Mouse (Mus musculus) embryonic fibroblast, embryonic 13.5 days (primary cell): ENCODE measurements around the gene Ppp2r5b. TPM values are rescaled to one million over a fixed set of nuclear protein-coding genes. Genes with fewer than 3 reads are reported as not detected.

Source experiments
- H3K27ac ChIP-seq: 2 replicates; pipeline ENCODE4 v1.5.1; 2012; ENCODE audit warnings: low read length, control low read depth, inconsistent platforms; ENCODE audit not compliant: insufficient read depth
- H3K4me1 ChIP-seq: 2 replicates; pipeline ENCODE4 v1.6.1; 2011; ENCODE audit warnings: low read length; ENCODE audit not compliant: control insufficient read depth, insufficient read depth
- H3K4me3 ChIP-seq: 2 replicates; pipeline ENCODE4 v1.5.1; 2011; ENCODE audit warnings: mild to moderate bottlenecking, control low read depth, low read length; ENCODE audit not compliant: insufficient read depth
- CTCF ChIP-seq: IDR thresholded peaks from 2 replicates; pipeline ENCODE4 v1.5.1; 2011; ENCODE audit warnings: mild to moderate bottlenecking, control low read depth, low read length, moderate library complexity, borderline replicate concordance; ENCODE audit not compliant: insufficient read depth
- POLR2A ChIP-seq: IDR thresholded peaks from 2 replicates; pipeline ENCODE4 v1.6.1; 2011; ENCODE audit warnings: low read depth, mild to moderate bottlenecking, control low read depth, low read length, moderate library complexity
- polyA plus RNA-seq: library from polyadenylated mRNA; stranded (reverse); fragments of >200 nt; gene quantifications from 2 replicates; pipeline ENCODE4 v1.2.4, GENCODE M21; 2011; ENCODE audit warnings: low read depth; ENCODE audit not compliant: missing spikeins, insufficient read length

Gene Ppp2r5b
- polyA plus RNA-seq, 1 experiment: 26.0 TPM

DNA sequence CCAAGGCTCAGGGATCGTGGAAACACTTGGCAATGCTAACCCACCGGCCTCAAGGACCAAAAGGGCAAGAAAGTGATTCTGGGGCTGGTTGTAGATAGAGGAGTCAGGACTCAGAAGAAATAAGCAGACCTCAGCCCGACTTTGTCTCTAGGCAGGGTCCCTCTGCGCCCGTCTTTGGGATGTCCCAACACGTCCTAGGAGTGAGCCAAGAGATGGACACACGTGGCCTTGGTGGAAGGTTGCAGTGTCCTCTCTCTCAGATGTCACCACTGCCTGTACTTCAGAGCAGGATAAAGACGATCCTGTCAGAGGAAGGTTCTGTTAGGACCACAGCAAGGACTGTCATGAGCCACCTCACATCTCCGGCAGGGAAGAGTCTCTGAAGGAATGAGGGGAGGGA is 35.0 kb upstream of the Ppp2r5b start:
- no peaks in the 10 kb centered on the region; the same call in 1 of the 2 replicates for H3K4me1 ChIP-seq
- TF ChIP-seq POLR2A: no peak
- no peak for TF ChIP-seq CTCF
- no peak overlapping the region for H3K4me3 ChIP-seq
- H3K27ac ChIP-seq: no peak overlapping the region

DNA sequence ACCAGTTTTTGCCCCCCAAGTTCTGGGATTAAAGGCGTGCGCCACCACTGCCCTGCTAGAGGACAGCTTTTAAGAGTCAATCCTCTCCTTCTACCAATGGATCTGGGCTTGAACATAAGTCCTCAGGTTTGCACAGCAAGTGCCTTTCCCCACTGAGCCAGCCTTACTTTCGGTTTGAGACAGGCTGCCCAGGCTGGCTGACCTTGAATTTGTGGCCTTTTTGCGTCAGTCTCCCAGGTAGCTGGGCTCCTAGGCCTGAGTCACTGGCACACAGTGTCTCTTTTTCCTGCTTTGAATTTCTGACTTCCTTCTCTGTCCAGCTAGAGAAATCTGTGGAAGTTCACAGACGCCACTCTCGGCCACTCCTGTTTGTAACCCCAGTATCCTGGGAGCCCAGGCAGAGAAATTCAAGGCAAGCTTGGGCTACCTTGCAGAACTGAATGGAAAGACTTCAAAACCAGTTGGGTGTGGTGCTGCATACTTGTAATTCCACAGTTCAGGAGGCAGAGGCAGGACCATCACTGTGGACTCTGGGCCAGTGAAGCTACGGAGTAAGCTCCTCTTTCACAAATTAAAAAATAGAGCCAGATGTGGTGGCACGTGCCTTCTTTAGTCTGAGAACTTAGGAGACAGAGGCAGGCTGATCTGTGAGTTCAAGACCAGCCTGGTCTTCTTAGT is 34.3 kb upstream of the Ppp2r5b start:
- no peaks in the 10 kb centered on the region for H3K4me1 ChIP-seq
- no peak overlapping the region for H3K27ac ChIP-seq
- H3K4me3 ChIP-seq: no peak overlapping the region
- no peak for TF ChIP-seq CTCF
- no peak for TF ChIP-seq POLR2A

- H3K4me1 ChIP-seq: no peaks in the 10 kb centered on the region
- TF ChIP-seq POLR2A (no peak), CTCF (no peak)
- no peak overlapping the region for H3K4me3 ChIP-seq
- H3K27ac ChIP-seq: no peak overlapping the region
Measured at GRCm38 (mm10) chr19:6268670-6269132, 33.0 kb upstream of the Ppp2r5b start.

- TF ChIP-seq POLR2A: no peak
- peak; percentile 84 for TF ChIP-seq CTCF
- H3K4me1 ChIP-seq: no peaks in the 10 kb centered on the region
- no peak overlapping the region for H3K27ac ChIP-seq
- H3K4me3 ChIP-seq: no peak overlapping the region
Measured at GRCm38 (mm10) chr19:6268170-6268528, 32.5 kb upstream of the Ppp2r5b start.

DNA sequence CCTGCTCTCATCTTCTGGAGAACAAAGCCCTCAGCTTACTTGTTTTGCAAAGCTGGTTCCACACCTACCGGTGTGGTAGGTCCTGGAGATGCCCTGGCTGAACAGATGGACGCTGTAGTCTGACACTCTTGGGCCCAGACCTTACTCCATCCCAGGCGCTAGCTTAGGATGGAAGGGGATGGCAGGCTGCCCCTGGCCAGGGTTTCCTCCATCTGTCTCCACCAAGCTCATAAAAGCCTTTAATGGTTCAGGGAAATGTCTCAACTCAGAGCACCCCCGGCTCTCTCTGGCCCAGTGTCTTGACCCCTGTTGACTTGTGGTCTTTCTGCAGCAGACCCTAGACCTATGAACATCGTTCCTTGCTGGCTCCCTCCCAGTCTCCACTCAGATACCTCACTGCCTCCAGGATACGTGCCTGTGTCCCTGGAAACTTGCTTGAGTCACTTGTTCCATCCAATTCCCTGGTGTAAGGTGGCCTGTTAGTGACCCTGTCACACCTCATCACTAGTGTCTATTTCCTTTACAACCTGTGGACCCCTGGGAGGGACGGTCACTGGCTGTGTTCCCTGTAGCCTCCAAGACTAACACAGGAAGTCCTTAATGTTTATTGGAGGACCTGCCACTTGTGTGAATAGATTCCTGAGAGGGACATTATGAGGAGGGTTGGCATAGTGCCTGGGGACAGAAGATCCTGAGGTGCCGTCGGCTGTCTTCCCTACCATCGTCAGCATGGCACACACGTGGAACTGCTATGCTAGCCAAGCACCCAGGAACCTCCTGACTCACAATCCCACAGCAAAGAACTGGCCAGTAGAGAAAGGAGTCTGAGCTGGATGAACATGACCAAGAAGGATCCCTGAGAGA is 31.9 kb upstream of the Ppp2r5b start:
- TF ChIP-seq CTCF (no peak), POLR2A (no peak)
- Histone ChIP-seq H3K4me3 (no peak overlapping the region), H3K27ac (no peak overlapping the region), H3K4me1 (no peaks in the 10 kb centered on the region)

GRCm38 (mm10) chr19:6265727-6266182 is 30.1 kb upstream of the Ppp2r5b start:
- no peaks in the 10 kb centered on the region for H3K4me1 ChIP-seq
- H3K4me3 ChIP-seq: no peak overlapping the region
- no peak overlapping the region for H3K27ac ChIP-seq
- TF ChIP-seq POLR2A: no peak
- no peak for TF ChIP-seq CTCF

GRCm38 (mm10) chr19:6264945-6265344 is 29.3 kb upstream of the Ppp2r5b start:
- no peak for TF ChIP-seq CTCF
- Histone ChIP-seq H3K4me3 (no peak overlapping the region), H3K27ac (no peak overlapping the region), H3K4me1 (no peaks in the 10 kb centered on the region)

DNA sequence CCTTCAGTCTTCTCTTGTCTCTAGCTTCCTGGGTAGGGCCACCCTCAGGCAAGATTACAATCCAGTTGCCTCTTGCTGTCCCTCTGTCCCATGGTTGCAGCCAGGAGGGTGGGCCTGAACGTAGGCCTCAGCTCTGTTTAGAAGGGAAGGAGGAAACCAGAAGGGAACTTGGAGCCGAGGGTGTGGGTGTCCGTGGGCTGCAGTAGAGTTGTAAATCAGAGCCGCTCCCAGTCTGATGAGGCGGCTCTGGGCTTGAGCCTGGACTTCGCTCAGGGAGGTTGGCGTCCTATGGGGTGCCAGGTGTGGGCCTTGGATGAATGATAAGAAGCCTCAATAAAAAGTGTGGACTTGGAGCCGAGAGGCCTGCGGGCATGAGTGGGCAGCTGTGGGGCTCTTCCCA is 28.5 kb upstream of the Ppp2r5b start:
- TF ChIP-seq POLR2A (no peak), CTCF (no peak)
- Histone ChIP-seq H3K27ac (no peak overlapping the region), H3K4me1 (no peaks in the 10 kb centered on the region), H3K4me3 (no peak overlapping the region)

DNA sequence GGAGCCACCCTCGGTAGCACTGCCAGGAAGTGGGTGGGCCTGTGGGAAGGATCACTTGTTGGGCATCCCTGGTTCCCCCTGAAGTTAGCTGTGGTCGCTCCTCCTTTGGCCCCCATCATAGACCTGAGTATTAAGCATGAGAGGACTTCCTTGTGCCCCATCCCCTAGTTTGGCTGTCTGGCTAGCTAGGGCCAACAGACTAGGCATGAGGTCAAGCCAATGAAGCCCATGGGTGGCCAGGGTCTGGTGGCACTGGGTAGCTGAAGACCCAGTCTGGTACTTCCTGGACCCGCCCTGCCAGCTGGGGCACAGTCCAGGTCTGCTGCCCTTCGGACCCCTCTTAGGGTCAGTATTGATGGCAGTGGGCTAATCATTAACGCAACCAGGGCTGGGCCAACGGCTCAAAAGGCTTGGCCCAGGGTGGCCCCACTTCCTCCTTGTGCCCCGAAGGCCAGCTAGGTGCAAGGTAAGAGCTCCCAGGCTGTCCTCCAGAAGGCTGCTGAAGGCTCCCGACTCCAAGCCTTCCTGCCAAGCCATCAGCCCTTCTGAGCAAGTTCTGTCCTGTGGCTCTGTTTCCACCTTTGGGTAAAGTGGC is 27.3 kb upstream of the Ppp2r5b start:
- Histone ChIP-seq H3K4me3 (no peak overlapping the region), H3K4me1 (no peaks in the 10 kb centered on the region), H3K27ac (no peak overlapping the region)
- TF ChIP-seq POLR2A: no peak
- no peak for TF ChIP-seq CTCF

GRCm38 (mm10) chr19:6262222-6262621 is 26.6 kb upstream of the Ppp2r5b start:
- H3K27ac ChIP-seq: no peak overlapping the region
- TF ChIP-seq POLR2A (no peak), CTCF (peak; percentile 94)
- H3K4me1 ChIP-seq: no peaks in the 10 kb centered on the region
- H3K4me3 ChIP-seq: no peak overlapping the region
